Mouse (Mus musculus) bone marrow macrophage, adult 2 months (primary cell): ENCODE results near the gene Morn5.

Experiments used
- CTCF ChIP-seq: IDR thresholded peaks from 2 replicates; pipeline ENCODE4 v1.5.1; 2012; ENCODE audit warnings: low read depth, mild to moderate bottlenecking, low read length, moderate library complexity
- POLR2A ChIP-seq: IDR thresholded peaks from 2 replicates; pipeline ENCODE4 v1.6.1; 2012; ENCODE audit warnings: mild to moderate bottlenecking, low read depth, low read length, borderline replicate concordance

GRCm38 (mm10) chr2:36053249-36053648 lies 4.0 kb downstream of the Morn5 start:
- TF ChIP-seq POLR2A, result no peak
- no peak for TF ChIP-seq CTCF
